Mouse (Mus musculus): Measurements from ENCODE around the gene Pi4k2a. TPM values are rescaled to one million over a fixed set of nuclear protein-coding genes. Genes with fewer than 3 reads are reported as not detected.

The Pi4k2a gene
- polyA plus RNA-seq, 1 experiment from 2014 or later: 39.4 TPM

GRCm38 (mm10) chr19:42126219-42126605 lies 35.9 kb downstream of the Pi4k2a start:
- H3K27ac ChIP-seq: no peak overlapping the region
- H3K9me3 ChIP-seq (replicated peaks): no peaks in the 10 kb centered on the region
- H3K9ac ChIP-seq: no peak overlapping the region
- H3K4me2 ChIP-seq (replicated peaks): no peak overlapping the region
- H3K4me1 ChIP-seq: peaks cover 19% of the 10 kb centered on the region
- 88% methylated on average over 6 of the region's 6 CpGs for WGBS
- no peak overlapping the region for H3K4me3 ChIP-seq
- no peak for ATAC-seq (ENCODE audit: low FRiP score)
- H3K27me3 ChIP-seq: peaks cover 8% of the 10 kb centered on the region; the same call in 1 of the 2 replicates
- H3K36me3 ChIP-seq: peaks cover 18% of the 10 kb centered on the region

DNA sequence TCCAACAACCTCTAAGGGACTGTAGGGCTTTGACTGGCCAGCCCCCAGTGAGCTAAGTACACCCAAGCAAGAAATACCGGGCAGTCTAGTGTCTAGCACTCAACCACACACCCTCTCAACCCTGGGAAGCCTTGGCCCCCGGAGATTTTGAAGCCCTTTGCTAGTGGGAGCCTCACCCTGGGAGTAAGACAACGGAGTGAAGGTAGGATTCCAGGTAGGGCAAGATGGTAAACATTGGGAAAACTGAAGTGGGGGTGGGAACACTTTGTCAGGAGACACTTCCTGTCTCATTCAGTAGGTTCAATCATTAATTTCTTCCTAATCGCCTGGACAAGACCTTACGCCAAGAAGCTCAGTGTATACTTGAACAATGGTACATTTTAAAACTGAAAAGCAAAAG lies 36.8 kb downstream of the Pi4k2a start:
- H3K9me3 ChIP-seq (replicated peaks): no peaks in the 10 kb centered on the region
- 91% methylated on average over 5 of the region's 5 CpGs for WGBS
- no peak for ATAC-seq (ENCODE audit: low FRiP score)

GRCm38 (mm10) chr19:42128052-42128740 lies 37.9 kb downstream of the Pi4k2a start:
- H3K9me3 ChIP-seq (replicated peaks): no peaks in the 10 kb centered on the region
- peaks cover 19% of the 10 kb centered on the region for H3K4me1 ChIP-seq
- peak overlapping the region; percentile 65 for H3K9ac ChIP-seq
- H3K27ac ChIP-seq: peak overlapping the region; percentile 49; the same call in 1 of the 2 replicates
- H3K4me3 ChIP-seq: peak overlapping the region; percentile 56
- H3K4me2 ChIP-seq (replicated peaks): peak overlapping the region; percentile 94
- WGBS: 5% methylated on average over 23 of the region's 23 CpGs
- peak; percentile 24; the same call in 1 of the 2 replicates for ATAC-seq (ENCODE audit: low FRiP score)
- H3K27me3 ChIP-seq: peaks cover 8% of the 10 kb centered on the region; the same call in 1 of the 2 replicates
- H3K36me3 ChIP-seq: peaks cover 3% of the 10 kb centered on the region; the same call in 1 of the 2 replicates

More for the DNA sequence above, 36.8 kb downstream of the Pi4k2a start:
- no peak overlapping the region for H3K4me2 ChIP-seq (replicated peaks)
- no peak overlapping the region for H3K27ac ChIP-seq
- H3K27me3 ChIP-seq: peaks cover 8% of the 10 kb centered on the region; the same call in 1 of the 2 replicates
- no peak overlapping the region for H3K4me3 ChIP-seq
- no peak overlapping the region for H3K9ac ChIP-seq
- H3K36me3 ChIP-seq: peaks cover 11% of the 10 kb centered on the region
- peaks cover 19% of the 10 kb centered on the region for H3K4me1 ChIP-seq

GRCm38 (mm10) chr19:42128787-42129508 lies 38.7 kb downstream of the Pi4k2a start, which contains the start of gene Avpi1:
Gene Avpi1, minus strand, starts transcription at chr19:42129059.
- WGBS: under 1% methylated on average over 54 of the region's 54 CpGs
- peak; percentile 97 for ATAC-seq (ENCODE audit: low FRiP score)
- peaks cover 19% of the 10 kb centered on the region for H3K4me1 ChIP-seq
- H3K4me2 ChIP-seq (replicated peaks): peak within 1 kb of the TSS; percentile 94
- no peaks in the 10 kb centered on the region for H3K36me3 ChIP-seq
- peak within 1 kb of the TSS; percentile 65 for H3K9ac ChIP-seq
- H3K27me3 ChIP-seq: peaks cover 8% of the 10 kb centered on the region; the same call in 1 of the 2 replicates
- no peaks in the 10 kb centered on the region for H3K9me3 ChIP-seq (replicated peaks)
- peak within 1 kb of the TSS; percentile 66 for H3K27ac ChIP-seq
- peak within 1 kb of the TSS; percentile 56 for H3K4me3 ChIP-seq

- Histone ChIP-seq H3K36me3 (no peaks in the 10 kb centered on the region), H3K9me3 (replicated peaks) (no peaks in the 10 kb centered on the region), H3K27me3 (peaks cover 8% of the 10 kb centered on the region; the same call in 1 of the 2 replicates), H3K9ac (0 out of 2 replicates have a peak overlapping the region, but pooled peaks have one; percentile 65), H3K4me1 (peaks cover 19% of the 10 kb centered on the region), H3K4me2 (replicated peaks) (peak overlapping the region; percentile 94), H3K4me3 (peak overlapping the region; percentile 56), H3K27ac (peak overlapping the region; percentile 66)
- ATAC-seq (ENCODE audit: low FRiP score): no peak
- 16% methylated on average over 14 of the region's 14 CpGs for WGBS
Measured at GRCm38 (mm10) chr19:42129509-42130293, 39.4 kb downstream of the Pi4k2a start.

- Histone ChIP-seq H3K4me1 (peaks cover 19% of the 10 kb centered on the region), H3K9me3 (replicated peaks) (no peaks in the 10 kb centered on the region), H3K27me3 (peaks cover 8% of the 10 kb centered on the region; the same call in 1 of the 2 replicates), H3K27ac (no peak overlapping the region), H3K4me3 (no peak overlapping the region), H3K9ac (no peak overlapping the region), H3K4me2 (replicated peaks) (no peak overlapping the region), H3K36me3 (no peaks in the 10 kb centered on the region)
- WGBS: 54% methylated on average over 3 of the region's 3 CpGs
- ATAC-seq (ENCODE audit: low FRiP score): no peak
Measured at GRCm38 (mm10) chr19:42130294-42130606, 40.0 kb downstream of the Pi4k2a start.

DNA sequence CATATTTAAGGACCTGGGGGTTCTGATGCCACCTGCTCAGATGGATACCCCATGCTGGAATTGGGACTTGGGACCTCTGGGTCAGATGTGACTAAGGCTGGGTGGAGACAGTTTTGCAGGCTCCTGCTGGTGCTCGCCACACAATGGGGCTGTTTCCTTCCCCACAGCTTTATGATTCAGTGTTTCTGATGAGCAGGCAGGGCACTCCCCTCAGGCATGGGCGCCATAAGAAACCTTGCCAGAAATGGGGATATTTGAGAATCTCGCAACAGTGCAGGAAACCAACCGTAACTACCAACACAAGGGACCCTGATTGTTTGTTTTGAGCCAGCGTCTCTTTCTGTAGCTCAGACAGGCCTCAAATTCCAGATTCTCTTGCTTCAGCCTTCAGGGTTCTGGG lies 40.8 kb downstream of the Pi4k2a start:
- H3K9ac ChIP-seq: no peak overlapping the region
- no peak overlapping the region for H3K27ac ChIP-seq
- no peak for ATAC-seq (ENCODE audit: low FRiP score)
- peaks cover 8% of the 10 kb centered on the region; the same call in 1 of the 2 replicates for H3K27me3 ChIP-seq
- H3K9me3 ChIP-seq (replicated peaks): no peaks in the 10 kb centered on the region
- peaks cover 21% of the 10 kb centered on the region for H3K4me1 ChIP-seq
- H3K4me2 ChIP-seq (replicated peaks): no peak overlapping the region
- 71% methylated on average over 5 of the region's 5 CpGs for WGBS
- no peaks in the 10 kb centered on the region for H3K36me3 ChIP-seq
- H3K4me3 ChIP-seq: no peak overlapping the region

GRCm38 (mm10) chr19:42135070-42135469 lies 44.8 kb downstream of the Pi4k2a start:
- H3K4me1 ChIP-seq: peaks cover 5% of the 10 kb centered on the region
- ATAC-seq (ENCODE audit: low FRiP score): no peak
- H3K4me3 ChIP-seq: no peak overlapping the region
- H3K27ac ChIP-seq: no peak overlapping the region
- H3K9me3 ChIP-seq (replicated peaks): no peaks in the 10 kb centered on the region
- H3K36me3 ChIP-seq: no peaks in the 10 kb centered on the region
- H3K27me3 ChIP-seq: peaks cover 5% of the 10 kb centered on the region; the same call in 1 of the 2 replicates
- H3K9ac ChIP-seq: no peak overlapping the region
- no peak overlapping the region for H3K4me2 ChIP-seq (replicated peaks)

DNA sequence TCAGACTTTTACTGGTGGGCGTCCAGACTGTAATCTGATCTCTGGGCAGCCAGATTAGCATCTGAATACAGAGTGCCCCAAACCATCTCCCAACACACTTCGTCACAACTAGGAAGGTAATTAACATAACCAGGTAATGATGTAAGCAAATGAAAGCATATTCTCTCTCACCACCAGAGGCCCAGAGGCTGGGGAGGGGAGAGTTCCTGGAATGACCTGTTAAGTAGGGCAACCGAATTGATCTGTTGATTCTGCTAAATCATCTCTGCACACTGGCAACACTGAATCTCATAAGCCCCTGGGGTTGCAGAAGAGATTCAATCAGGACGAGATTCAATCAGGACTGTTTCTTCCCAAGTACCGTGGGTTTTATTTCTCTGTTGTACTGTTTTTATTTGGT lies 45.9 kb downstream of the Pi4k2a start:
- peaks cover 4% of the 10 kb centered on the region; the same call in 1 of the 2 replicates for H3K4me1 ChIP-seq
- no peak overlapping the region for H3K4me3 ChIP-seq
- H3K9me3 ChIP-seq (replicated peaks): no peaks in the 10 kb centered on the region
- no peaks in the 10 kb centered on the region for H3K36me3 ChIP-seq
- no peak for ATAC-seq (ENCODE audit: low FRiP score)
- no peak overlapping the region for H3K4me2 ChIP-seq (replicated peaks)
- no peaks in the 10 kb centered on the region for H3K27me3 ChIP-seq
- H3K9ac ChIP-seq: no peak overlapping the region
- 30% methylated on average over 5 of the region's 5 CpGs for WGBS
- H3K27ac ChIP-seq: no peak overlapping the region

GRCm38 (mm10) chr19:42137167-42137672 lies 47.0 kb downstream of the Pi4k2a start:
- 92% methylated on average over 4 of the region's 4 CpGs for WGBS

DNA sequence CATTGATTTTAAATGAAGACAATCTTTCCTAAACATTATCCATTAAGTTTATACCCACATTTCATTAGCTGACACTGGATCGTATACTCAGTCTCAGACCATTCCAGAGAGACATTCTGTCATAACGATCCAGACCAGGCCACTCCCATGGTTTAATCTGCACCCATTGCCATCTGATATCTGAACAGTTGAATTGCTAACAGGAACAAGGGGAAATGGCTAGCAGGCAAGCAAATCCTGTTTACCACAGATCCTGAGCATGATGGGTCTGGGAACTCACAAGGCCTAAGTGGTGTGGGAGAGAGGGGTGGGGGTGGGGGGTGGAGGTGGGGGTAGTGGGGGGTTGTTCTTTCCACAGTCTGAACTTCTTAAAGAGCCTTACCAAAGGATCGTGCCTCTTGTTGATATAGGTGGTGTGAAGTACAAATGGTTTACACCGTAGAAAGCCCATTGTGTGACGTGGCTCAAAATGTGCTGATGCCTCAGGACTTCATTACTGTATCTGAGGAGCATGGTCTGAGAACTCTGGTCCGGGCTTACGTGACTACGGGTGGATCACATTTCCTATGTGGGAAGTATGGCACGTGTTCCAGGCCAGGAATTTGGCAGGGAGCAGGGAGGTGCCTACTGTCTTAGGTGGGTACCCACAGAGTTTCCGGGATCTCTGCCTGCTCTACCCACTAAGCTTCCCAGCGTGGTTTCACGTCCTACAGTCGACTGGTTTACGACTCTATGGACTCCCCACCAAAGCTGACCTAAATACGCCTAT lies 48.4 kb downstream of the Pi4k2a start:
- no peaks in the 10 kb centered on the region for H3K9me3 ChIP-seq (replicated peaks)
- H3K4me3 ChIP-seq: no peak overlapping the region
- peaks cover 4% of the 10 kb centered on the region; the same call in 1 of the 2 replicates for H3K4me1 ChIP-seq
- H3K27ac ChIP-seq: no peak overlapping the region
- 91% methylated on average over 15 of the region's 15 CpGs for WGBS
- no peaks in the 10 kb centered on the region for H3K36me3 ChIP-seq
- no peak overlapping the region for H3K4me2 ChIP-seq (replicated peaks)
- no peak for ATAC-seq (ENCODE audit: low FRiP score)
- H3K27me3 ChIP-seq: no peaks in the 10 kb centered on the region
- no peak overlapping the region for H3K9ac ChIP-seq

More at GRCm38 (mm10) chr19:42137167-42137672, 47.0 kb downstream of the Pi4k2a start:
- Histone ChIP-seq H3K27me3 (no peaks in the 10 kb centered on the region), H3K4me3 (no peak overlapping the region), H3K36me3 (no peaks in the 10 kb centered on the region), H3K27ac (no peak overlapping the region), H3K9ac (no peak overlapping the region), H3K9me3 (replicated peaks) (no peaks in the 10 kb centered on the region), H3K4me2 (replicated peaks) (no peak overlapping the region), H3K4me1 (peaks cover 4% of the 10 kb centered on the region; the same call in 1 of the 2 replicates)
- ATAC-seq (ENCODE audit: low FRiP score): no peak

Measured in hindbrain, embryonic 12.5 days (tissue).